Comparison of ENCODE assay signal across 8 mouse cellular contexts in the genomic region with DNA sequence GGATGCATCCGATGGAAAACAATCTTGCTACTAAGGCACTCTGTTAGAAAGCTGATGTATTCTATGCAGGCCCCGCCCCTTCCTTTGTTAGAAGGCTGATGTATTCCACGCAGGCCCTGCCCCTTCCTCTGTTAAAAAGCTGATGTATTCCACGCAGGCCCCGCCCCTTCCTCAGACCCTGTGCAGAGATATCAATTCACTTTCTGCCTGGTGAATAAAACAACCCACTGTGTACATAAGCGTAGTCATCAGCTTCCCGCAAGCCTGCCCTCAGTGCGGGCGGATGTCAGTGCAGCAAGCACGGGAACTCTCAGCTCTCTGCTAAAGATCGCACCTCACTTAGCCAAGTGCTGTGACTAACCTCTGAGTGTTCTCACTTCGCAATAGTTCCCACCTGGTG.
DNase-seq lines count a peak whose midpoint lies in the region; ATAC-seq and TF ChIP-seq lines count a peak whose summit lies in the region.

No protein-coding gene starts in this region.

- H3K27me3 ChIP-seq in embryonic facial prominence, embryonic 11.5 days (ENCODE audit: control insufficient read depth, insufficient read depth, low read length) = no peaks in the 10 kb centered on the region
- no peaks in the 10 kb centered on the region for H3K27me3 ChIP-seq in embryonic facial prominence, embryonic 10.5 days (replicated peaks; ENCODE audit: low read depth, poor library complexity, severe bottlenecking)
- H3K27me3 ChIP-seq in ES-Bruce4 (ENCODE audit: control insufficient read depth, insufficient read depth, low read length, poor library complexity, severe bottlenecking) = no peaks in the 10 kb centered on the region
- H3K27me3 ChIP-seq in hindbrain, embryonic 14.5 days (ENCODE audit: control insufficient read depth, insufficient read depth, low read length) = no peaks in the 10 kb centered on the region

- 84% methylated on average over 12 of the region's 12 CpGs for WGBS in embryonic facial prominence, embryonic 11.5 days
- 84% methylated on average over 12 of the region's 12 CpGs for WGBS in embryonic facial prominence, embryonic 10.5 days
- 71% methylated on average over 12 of the region's 12 CpGs for WGBS in hindbrain, embryonic 14.5 days

- no peak for TF ChIP-seq POLR2A in ES-Bruce4 (IDR thresholded peaks at IDR 0.05; ENCODE audit: insufficient read depth, low read length)

- H3K9ac ChIP-seq in embryonic facial prominence, embryonic 11.5 days (replicated peaks; ENCODE audit: low read length) = no peak overlapping the region
- no peak overlapping the region for H3K9ac ChIP-seq in ES-Bruce4 (ENCODE audit: low read depth, poor library complexity, severe bottlenecking)
- no peak overlapping the region for H3K9ac ChIP-seq in hindbrain, embryonic 14.5 days

- H3K27ac ChIP-seq in embryonic facial prominence, embryonic 11.5 days (replicated peaks; ENCODE audit: low read depth, low read length) = no peak overlapping the region
- no peak overlapping the region for H3K27ac ChIP-seq in embryonic facial prominence, embryonic 10.5 days (replicated peaks)
- H3K27ac ChIP-seq in ES-Bruce4 (ENCODE audit: insufficient read depth, low read length) = no peak overlapping the region
- no peak overlapping the region for H3K27ac ChIP-seq in hindbrain, embryonic 14.5 days

- DNase-seq in embryonic facial prominence, embryonic 11.5 days (ENCODE audit: low spot score) = no peak
- no peak for DNase-seq in embryonic facial prominence, embryonic 10.5 days (ENCODE audit: low spot score)
- DNase-seq in hindbrain, embryonic 14.5 days (ENCODE audit: low spot score) = no peak
- DNase-seq in lung, postnatal 4 days = peak; percentile 53 to 73
- DNase-seq in cerebellum, adult 9-11 months = no peak
- DNase-seq in cerebellum, postnatal 10 days = no peak
- no peak for DNase-seq in B cell, adult 2 months

- H3K36me3 ChIP-seq in embryonic facial prominence, embryonic 11.5 days (replicated peaks; ENCODE audit: control insufficient read depth, insufficient read depth, low read depth, low read length) = peaks cover 5% of the 10 kb centered on the region
- H3K36me3 ChIP-seq in embryonic facial prominence, embryonic 10.5 days (replicated peaks) = peaks cover 30% of the 10 kb centered on the region
- H3K36me3 ChIP-seq in ES-Bruce4 (ENCODE audit: control insufficient read depth, insufficient read depth, low read length, poor library complexity, severe bottlenecking) = no peaks in the 10 kb centered on the region
- peaks cover 29% of the 10 kb centered on the region for H3K36me3 ChIP-seq in hindbrain, embryonic 14.5 days (replicated peaks; ENCODE audit: control insufficient read depth, insufficient read depth)

- no peaks in the 10 kb centered on the region for H3K4me1 ChIP-seq in embryonic facial prominence, embryonic 11.5 days (ENCODE audit: control insufficient read depth, insufficient read depth, low read length)
- H3K4me1 ChIP-seq in embryonic facial prominence, embryonic 10.5 days = peaks cover 7% of the 10 kb centered on the region
- no peaks in the 10 kb centered on the region for H3K4me1 ChIP-seq in ES-Bruce4 (ENCODE audit: control insufficient read depth, insufficient read depth, low read length)
- H3K4me1 ChIP-seq in hindbrain, embryonic 14.5 days (replicated peaks; ENCODE audit: control insufficient read depth, insufficient read depth, low read length) = no peaks in the 10 kb centered on the region

- TF ChIP-seq CTCF in ES-Bruce4 (IDR thresholded peaks at IDR 0.05; ENCODE audit: low read depth, low read length) = no peak

- no peak for TF ChIP-seq EP300 in ES-Bruce4 (IDR thresholded peaks at IDR 0.05; ENCODE audit: insufficient read depth, low read depth, low read length)

- 0 out of 2 replicates have a peak, but pooled peaks have one; percentile 44 for ATAC-seq in embryonic facial prominence, embryonic 11.5 days (replicated peaks; ENCODE audit: insufficient number of reproducible peaks, low FRiP score, low TSS enrichment, low read depth)
- peak; percentile 69; the same call in 1 of the 2 replicates for ATAC-seq in hindbrain, embryonic 14.5 days (ENCODE audit: low FRiP score)

- no peak overlapping the region for H3K4me3 ChIP-seq in embryonic facial prominence, embryonic 11.5 days (ENCODE audit: low read depth, low read length)
- no peak overlapping the region for H3K4me3 ChIP-seq in embryonic facial prominence, embryonic 10.5 days
- peak overlapping the region; percentile 1; the same call in 1 of the 2 replicates for H3K4me3 ChIP-seq in ES-Bruce4 (ENCODE audit: low read depth, low read length)
- no peak overlapping the region for H3K4me3 ChIP-seq in hindbrain, embryonic 14.5 days (replicated peaks; ENCODE audit: low read length)

- H3K9me3 ChIP-seq in embryonic facial prominence, embryonic 11.5 days (replicated peaks; ENCODE audit: control insufficient read depth, low read length) = no peaks in the 10 kb centered on the region
- H3K9me3 ChIP-seq in embryonic facial prominence, embryonic 10.5 days = no peaks in the 10 kb centered on the region
- H3K9me3 ChIP-seq in ES-Bruce4 (replicated peaks; ENCODE audit: control insufficient read depth, insufficient read depth, low read length, poor library complexity, severe bottlenecking) = no peaks in the 10 kb centered on the region; the same call in 1 of the 2 replicates
- H3K9me3 ChIP-seq in hindbrain, embryonic 14.5 days (ENCODE audit: control insufficient read depth, low read length) = no peaks in the 10 kb centered on the region

- H3K4me2 ChIP-seq in embryonic facial prominence, embryonic 11.5 days (ENCODE audit: low read depth, low read length) = no peak overlapping the region
- no peak overlapping the region for H3K4me2 ChIP-seq in hindbrain, embryonic 14.5 days (replicated peaks)

Comparison
In these comparisons a context has a peak if more than half of its experiments do, and no peak if none do; other contexts are left out.
1. DNase-seq: peak in lung, postnatal 4 days (2 of 2); none in embryonic facial prominence, embryonic 11.5 days (single experiment), embryonic facial prominence, embryonic 10.5 days (single experiment), hindbrain, embryonic 14.5 days (single experiment), cerebellum, adult 9-11 months (single experiment), cerebellum, postnatal 10 days (0 of 2) and B cell, adult 2 months (0 of 2).